Mouse (Mus musculus) G1E (cell line): ENCODE data around the gene Aldh3a1. TPM values are rescaled to one million over a fixed set of nuclear protein-coding genes. Genes with fewer than 3 reads are reported as not detected.

ENCODE experiments used
- ATAC-seq: 2 replicates; pipeline ENCODE4 v1.8.0; 2016; ENCODE audit warnings: mild to moderate bottlenecking; ENCODE audit not compliant: insufficient number of reproducible peaks, poor library complexity, low FRiP score, severe bottlenecking; ENCODE audit errors: extremely low read depth
- DNase-seq: peaks from one replicate; pipeline ENCODE4 v3.0.0; 2012; ENCODE audit warnings: low spot score
- H3K27me3 ChIP-seq: 2 replicates; pipeline ENCODE4 v1.6.1; 2012; ENCODE audit warnings: mild to moderate bottlenecking, low read length, inconsistent platforms; ENCODE audit not compliant: insufficient read depth
- H3K36me3 ChIP-seq: replicated peaks from 2 replicates; pipeline ENCODE3; 2012; ENCODE audit warnings: mild to moderate bottlenecking, inconsistent platforms
- H3K4me1 ChIP-seq: 2 replicates; pipeline ENCODE4 v1.6.1; 2012; ENCODE audit warnings: low read depth, low read length, inconsistent platforms, mixed read lengths; ENCODE audit not compliant: insufficient read depth
- H3K4me3 ChIP-seq: 2 replicates; pipeline ENCODE4 v1.5.1; 2012; ENCODE audit warnings: low read depth, mild to moderate bottlenecking, inconsistent platforms, low read length, moderate library complexity, mixed read lengths
- H3K9me3 ChIP-seq: replicated peaks from 2 replicates; pipeline ENCODE4 v1.6.1; 2012; ENCODE audit warnings: inconsistent platforms
- CTCF ChIP-seq: IDR thresholded peaks from 2 replicates; pipeline ENCODE4 v1.5.1; 2012; ENCODE audit warnings: low read depth, low read length, inconsistent platforms, mixed read lengths
- GATA1 ChIP-seq: IDR thresholded peaks from 2 replicates; pipeline ENCODE4 v1.6.1; 2012; ENCODE audit warnings: borderline replicate concordance, low read length, inconsistent platforms, mixed read lengths
- GATA2 ChIP-seq: IDR thresholded peaks from 2 replicates; pipeline ENCODE4 v1.6.1; 2012; ENCODE audit warnings: low read depth, low read length, inconsistent platforms, borderline replicate concordance
- POLR2AphosphoS5 ChIP-seq: IDR thresholded peaks from 2 replicates; pipeline ENCODE4 v1.6.1; 2012; ENCODE audit warnings: low read depth, low read length, inconsistent platforms; ENCODE audit not compliant: insufficient replicate concordance
- TAL1 ChIP-seq: conservative IDR thresholded peaks from 2 replicates; pipeline ENCODE4 v1.6.1; 2012; ENCODE audit warnings: low read depth, low read length, inconsistent platforms, mixed read lengths
- polyA plus RNA-seq: library from polyadenylated mRNA; stranded (reverse); fragments of >175 nt; gene quantifications from 2 replicates; pipeline ENCODE4 v1.2.3, GENCODE M21; 2012
- total RNA-seq, 2 experiments: library from RNA; stranded (forward) in 1 of 2; stranded (reverse) in 1 of 2; fragments of 200-1000 nt in 1 of 2; fragments of >200 nt in 1 of 2; fragmentation: Nextera tagmentation in 1 of 2; gene quantifications; 2 replicates each; pipeline ENCODE4 v1.2.3; 2014 to 2017

Gene Aldh3a1
- total and polyA plus RNA-seq, 3 experiments, result 0.98 TPM; not detected in 2

DNA sequence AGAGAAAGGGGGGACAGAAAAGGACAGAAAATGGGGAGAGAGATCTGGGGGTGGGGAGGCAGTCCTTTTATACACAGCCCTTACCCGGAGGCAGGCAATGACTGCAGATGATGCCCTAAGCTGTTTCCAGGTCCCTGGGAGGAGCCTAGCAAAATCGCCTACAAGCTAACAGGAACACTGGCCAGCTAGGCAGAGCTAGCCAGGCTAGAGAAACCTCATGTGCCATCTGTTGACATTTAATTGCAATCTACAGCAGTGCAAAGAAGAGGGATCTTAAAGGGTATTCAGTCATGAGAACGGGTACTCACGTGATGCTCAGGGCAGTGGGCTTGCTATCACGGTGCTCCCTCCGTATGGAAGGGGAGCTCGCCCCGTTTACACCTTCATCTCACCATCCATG is 20.5 kb downstream of the Aldh3a1 start:
- no peaks in the 10 kb centered on the region for H3K4me1 ChIP-seq

DNA sequence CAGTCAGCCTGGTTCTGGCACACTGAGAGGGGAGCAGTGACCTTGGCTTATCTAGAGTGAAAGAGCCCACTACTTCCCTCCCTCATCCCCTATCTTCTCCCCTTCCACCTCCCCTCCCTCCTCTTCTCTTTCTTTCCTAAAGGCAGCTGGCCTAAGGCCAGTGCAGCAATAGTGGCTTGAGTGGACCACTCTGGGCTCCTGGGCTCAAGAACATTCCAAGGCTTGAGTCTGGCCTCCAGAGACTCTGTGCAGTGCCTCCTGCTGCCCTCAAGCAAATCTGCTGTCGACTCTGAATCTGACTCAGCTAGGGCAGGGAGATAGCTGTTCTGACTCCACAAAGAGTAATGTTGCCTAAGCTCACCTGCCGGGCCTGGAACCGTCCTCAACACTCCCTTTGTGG is 21.1 kb downstream of the Aldh3a1 start:
- TF ChIP-seq CTCF, result no peak
- Histone ChIP-seq H3K27me3 (peaks cover 27% of the 10 kb centered on the region), H3K36me3 (no peaks in the 10 kb centered on the region), H3K4me1 (no peaks in the 10 kb centered on the region), H3K4me3 (no peak overlapping the region), H3K9me3 (no peaks in the 10 kb centered on the region)
- DNase-seq, result no peak
- no peak for ATAC-seq

More for the DNA sequence above, 20.5 kb downstream of the Aldh3a1 start:
- TF ChIP-seq GATA1 (no peak), GATA2 (no peak), TAL1 (no peak), POLR2AphosphoS5 (no peak), CTCF (no peak)
- Histone ChIP-seq H3K4me3 (no peak overlapping the region), H3K9me3 (no peaks in the 10 kb centered on the region), H3K36me3 (no peaks in the 10 kb centered on the region), H3K27me3 (peaks cover 21% of the 10 kb centered on the region)
- no peak for DNase-seq
- ATAC-seq, result no peak

GRCm38 (mm10) chr11:61231329-61231728 is 24.0 kb downstream of the Aldh3a1 start:
- H3K4me1 ChIP-seq, result no peaks in the 10 kb centered on the region
- no peaks in the 10 kb centered on the region for H3K36me3 ChIP-seq
- no peak for ATAC-seq
- no peak for TF ChIP-seq GATA2
- H3K27me3 ChIP-seq, result peaks cover 33% of the 10 kb centered on the region
- no peak overlapping the region for H3K4me3 ChIP-seq
- no peaks in the 10 kb centered on the region for H3K9me3 ChIP-seq
- peak; percentile 7 for DNase-seq

GRCm38 (mm10) chr11:61234174-61234573 is 26.8 kb downstream of the Aldh3a1 start:
- H3K36me3 ChIP-seq, result no peaks in the 10 kb centered on the region
- H3K27me3 ChIP-seq, result peaks cover 34% of the 10 kb centered on the region
- TF ChIP-seq GATA2 (no peak), TAL1 (no peak), CTCF (no peak), GATA1 (no peak)
- H3K4me1 ChIP-seq, result no peaks in the 10 kb centered on the region
- no peak for DNase-seq
- no peaks in the 10 kb centered on the region for H3K9me3 ChIP-seq
- H3K4me3 ChIP-seq, result no peak overlapping the region
- ATAC-seq, result no peak

- ATAC-seq (no peak), DNase-seq (no peak)
- TF ChIP-seq CTCF (no peak), TAL1 (no peak), GATA1 (no peak), GATA2 (no peak), POLR2AphosphoS5 (no peak)
- Histone ChIP-seq H3K9me3 (no peaks in the 10 kb centered on the region), H3K27me3 (peaks cover 34% of the 10 kb centered on the region), H3K36me3 (no peaks in the 10 kb centered on the region), H3K4me3 (no peak overlapping the region), H3K4me1 (no peaks in the 10 kb centered on the region)
These were observed 28.7 kb downstream of the Aldh3a1 start for GRCm38 (mm10) chr11:61236015-61236414.

DNA sequence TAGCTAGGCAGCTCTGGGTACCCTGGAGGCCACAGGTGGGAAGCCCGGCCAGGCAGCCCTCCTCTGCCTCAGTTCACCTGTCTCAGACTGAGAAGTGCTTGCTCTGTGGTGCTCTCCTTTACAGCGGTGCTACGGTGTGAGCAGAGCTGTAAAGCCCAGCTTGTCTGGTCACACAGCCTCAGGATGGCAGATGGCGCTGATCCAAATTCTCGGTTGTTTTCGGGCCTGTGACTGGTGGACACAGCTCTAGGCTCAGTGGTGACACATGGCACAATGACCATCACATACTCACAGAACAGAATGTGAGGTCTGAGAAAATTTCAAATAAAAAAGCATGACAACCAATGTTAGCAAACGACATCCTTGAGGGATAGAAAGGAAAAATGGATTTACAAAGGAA is 37.1 kb downstream of the Aldh3a1 start:
- DNase-seq (no peak), ATAC-seq (no peak)
- Histone ChIP-seq H3K4me1 (peaks cover 3% of the 10 kb centered on the region; the same call in 1 of the 2 replicates), H3K36me3 (peaks cover 51% of the 10 kb centered on the region), H3K4me3 (no peak overlapping the region), H3K9me3 (no peaks in the 10 kb centered on the region), H3K27me3 (no peaks in the 10 kb centered on the region)
- TF ChIP-seq POLR2AphosphoS5 (no peak), GATA2 (no peak), GATA1 (no peak), TAL1 (no peak), CTCF (no peak)

- H3K9me3 ChIP-seq, result no peaks in the 10 kb centered on the region
- ATAC-seq (no peak), DNase-seq (no peak)
- no peak overlapping the region for H3K4me3 ChIP-seq
- peaks cover 90% of the 10 kb centered on the region for H3K36me3 ChIP-seq
- H3K27me3 ChIP-seq, result no peaks in the 10 kb centered on the region
- peaks cover 3% of the 10 kb centered on the region; the same call in 1 of the 2 replicates for H3K4me1 ChIP-seq
- TF ChIP-seq GATA1 (no peak), TAL1 (no peak), GATA2 (no peak), POLR2AphosphoS5 (no peak), CTCF (no peak)
These were observed 44.4 kb downstream of the Aldh3a1 start for GRCm38 (mm10) chr11:61251741-61252140.
